Mouse (Mus musculus): ENCODE measurements around the gene Nmu. TPM values are rescaled to one million over a fixed set of nuclear protein-coding genes. Genes with fewer than 3 reads are reported as not detected.

The Nmu gene
- polyA plus RNA-seq (2017; shearing (Covaris generic)) = not detected

DNA sequence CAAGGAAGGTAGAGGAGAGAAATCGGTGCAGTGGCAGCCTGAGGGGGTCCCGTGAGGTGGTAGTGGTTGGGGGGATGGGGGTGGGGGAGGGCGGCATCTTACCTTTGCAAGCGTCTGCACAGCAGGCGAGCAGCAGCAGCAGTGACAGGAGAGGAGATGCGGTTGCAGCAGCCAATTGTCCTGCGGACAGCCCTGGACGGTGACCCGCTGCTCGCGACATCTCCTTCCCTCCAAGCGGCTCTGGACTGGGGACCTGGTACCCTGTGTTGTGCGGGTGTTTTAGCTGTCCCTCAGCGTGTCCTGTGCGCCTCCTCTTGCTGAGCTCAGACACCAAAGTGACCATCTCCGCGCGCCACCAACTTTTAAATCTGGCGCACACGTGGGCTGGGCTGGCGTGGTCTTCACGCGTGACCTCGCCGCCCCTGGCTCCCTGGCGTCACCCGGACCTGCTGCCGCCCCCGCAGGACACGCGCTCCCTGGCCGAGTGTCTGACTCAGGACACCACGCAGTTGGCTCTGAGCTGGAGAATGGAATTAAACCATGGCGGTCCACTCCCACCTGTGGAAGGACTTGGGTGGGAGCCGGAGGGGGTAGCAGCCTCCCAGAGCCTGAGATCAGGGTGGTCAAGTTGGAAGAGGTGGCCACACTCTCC is at the start of gene Nmu:
TSS of gene Nmu (minus strand) at position 336 of the 652 bp plus-strand sequence.

DNA sequence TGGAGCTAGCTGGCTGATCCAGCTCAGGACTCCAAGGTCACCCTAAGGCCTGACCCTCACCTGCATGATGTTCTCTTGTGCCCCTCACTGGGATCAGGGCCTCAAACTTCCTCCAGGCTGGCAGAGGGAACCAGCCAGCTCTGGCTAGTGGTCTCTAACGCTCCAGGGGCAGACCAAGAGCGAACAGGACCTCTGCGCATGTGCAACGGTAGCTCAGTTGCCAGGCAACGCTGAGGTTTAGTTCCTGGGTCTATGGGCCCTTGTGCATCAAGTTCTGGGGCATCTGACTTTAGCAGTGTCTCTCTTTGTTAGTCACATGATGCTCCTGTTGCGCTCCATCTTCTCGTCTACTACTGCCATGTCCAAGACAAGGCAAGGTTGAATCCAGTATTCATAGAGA is 32.6 kb downstream of the Nmu start, which contains the start of gene Pdcl2:
TSS of gene Pdcl2 (minus strand) at position 204 of the 400 bp plus-strand sequence.

DNA sequence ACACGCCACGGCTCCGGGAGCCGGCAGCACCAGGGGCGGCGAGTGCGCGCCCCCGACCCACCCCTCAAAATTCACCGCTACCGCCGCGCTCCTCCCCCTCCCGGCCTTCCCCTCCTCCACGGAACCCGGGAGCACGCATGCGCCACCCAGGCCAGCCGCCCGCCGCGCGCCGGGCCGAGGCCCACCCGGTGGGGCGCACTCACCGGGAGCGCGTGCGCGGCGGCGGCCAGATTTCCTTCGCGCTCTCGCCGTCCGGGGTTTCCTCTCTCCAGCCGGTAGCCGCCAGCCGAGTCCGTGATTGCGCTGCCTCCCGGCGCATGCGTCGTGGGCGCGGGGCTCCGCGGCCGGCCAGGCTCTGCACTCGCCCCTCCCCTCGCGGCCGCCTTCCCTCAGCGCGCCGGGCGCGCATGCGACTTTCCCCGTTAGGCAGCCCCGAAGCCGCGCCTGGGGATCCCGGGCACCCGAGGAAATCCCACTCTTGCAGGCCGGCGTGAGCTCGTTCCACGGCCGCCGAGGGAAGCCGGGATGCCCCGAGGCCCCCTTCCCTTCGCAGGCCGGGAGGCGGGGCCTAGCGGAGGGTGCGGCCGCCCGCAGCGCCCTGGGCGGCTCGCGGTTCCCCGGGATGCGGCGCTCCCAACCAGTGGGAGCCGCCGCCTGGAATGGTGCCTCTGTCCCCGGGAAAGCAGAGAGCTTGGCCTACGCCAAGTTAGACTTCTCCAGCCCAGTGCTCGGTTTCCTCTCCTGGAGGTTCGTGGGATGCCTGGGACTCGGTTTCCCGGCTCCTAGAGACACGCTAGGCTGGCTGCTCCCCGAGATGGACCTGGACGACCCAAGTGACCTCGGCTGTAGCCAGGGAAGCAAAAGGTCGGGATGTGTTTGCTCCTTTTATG is 58.9 kb downstream of the Nmu start, which contains the start of gene Clock:
TSS of gene Clock (minus strand) at position 341 of the 890 bp plus-strand sequence.

Other genes with a start within 250 kb of the Nmu start
- 34.7 TPM for gene Srd5a3, start 223.5 kb downstream of the Nmu start, polyA plus RNA-seq (2017; shearing (Covaris generic))
- gene Tmem165, start 179.9 kb downstream of the Nmu start, polyA plus RNA-seq (2017; shearing (Covaris generic)) = 5.7 TPM
- 18.1 TPM for gene Clock, start 59.0 kb downstream of the Nmu start, polyA plus RNA-seq (2017; shearing (Covaris generic))
- not detected for gene Pdcl2, start 32.6 kb downstream of the Nmu start, polyA plus RNA-seq (2017; shearing (Covaris generic))
- not detected for gene Gm7271, start 120.3 kb upstream of the Nmu start, polyA plus RNA-seq (2017; shearing (Covaris generic))
- 49.4 TPM for gene Exoc1, start 165.5 kb upstream of the Nmu start, polyA plus RNA-seq (2017; shearing (Covaris generic))
- 7.9 TPM for gene Cep135, start 224.9 kb upstream of the Nmu start, polyA plus RNA-seq (2017; shearing (Covaris generic))

Measured in activated CD4-positive, CD25-positive, alpha-beta regulatory T cell, adult 9 weeks (primary cell).